Mouse (Mus musculus): Measurements from ENCODE around the gene Lrrtm4. TPM values are rescaled to one million over a fixed set of nuclear protein-coding genes. Genes with fewer than 3 reads are reported as not detected.
A peak's percentile ranks its signal among the peaks of the same experiment; 100 is the strongest.

Lrrtm4 gene
- polyA plus RNA-seq, 1 experiment from 2014 or later: 0.33 TPM

GRCm38 (mm10) chr6:80839784-80840183 is 821.1 kb downstream of the Lrrtm4 start:
- no peak overlapping the region for H3K9ac ChIP-seq
- TF ChIP-seq CTCF (IDR thresholded peaks at IDR 0.05; ENCODE audit: low read depth): no peak
- DNase-seq: peak; percentile 54
- H3K9me3 ChIP-seq (ENCODE audit: low read depth, low read length): no peaks in the 10 kb centered on the region
- no peaks in the 10 kb centered on the region for H3K4me1 ChIP-seq (ENCODE audit: insufficient read depth)
- peak; percentile 70; the same call in 1 of the 2 replicates for ATAC-seq (ENCODE audit: insufficient read depth)
- no peaks in the 10 kb centered on the region for H3K27me3 ChIP-seq (ENCODE audit: insufficient read depth, low read length)
- H3K27ac ChIP-seq (ENCODE audit: low read depth): no peak overlapping the region
- no peaks in the 10 kb centered on the region for H3K36me3 ChIP-seq (ENCODE audit: insufficient read depth)
- WGBS: 54% methylated on average over 2 of the region's 2 CpGs
- H3K4me3 ChIP-seq (ENCODE audit: low read depth, low read length): no peak overlapping the region
- H3K4me2 ChIP-seq: no peak overlapping the region

- Histone ChIP-seq H3K9ac (no peak overlapping the region), H3K4me2 (no peak overlapping the region), H3K9me3 (ENCODE audit: low read depth, low read length) (no peaks in the 10 kb centered on the region), H3K4me1 (ENCODE audit: insufficient read depth) (no peaks in the 10 kb centered on the region), H3K4me3 (ENCODE audit: low read depth, low read length) (no peak overlapping the region), H3K36me3 (ENCODE audit: insufficient read depth) (no peaks in the 10 kb centered on the region), H3K27me3 (ENCODE audit: insufficient read depth, low read length) (no peaks in the 10 kb centered on the region), H3K27ac (ENCODE audit: low read depth) (no peak overlapping the region)
- 71% methylated on average over 6 of the region's 6 CpGs for WGBS
- ATAC-seq (ENCODE audit: insufficient read depth) (no peak), DNase-seq (no peak)
- TF ChIP-seq CTCF (IDR thresholded peaks at IDR 0.05; ENCODE audit: low read depth): no peak
These were observed 826.6 kb downstream of the Lrrtm4 start for GRCm38 (mm10) chr6:80845294-80845693.

GRCm38 (mm10) chr6:80856910-80857543 is 838.4 kb downstream of the Lrrtm4 start:
- no peak for ATAC-seq (ENCODE audit: insufficient read depth)
- no peak overlapping the region for H3K9ac ChIP-seq
- no peaks in the 10 kb centered on the region for H3K27me3 ChIP-seq (ENCODE audit: insufficient read depth, low read length)
- no peak for TF ChIP-seq CTCF (IDR thresholded peaks at IDR 0.05; ENCODE audit: low read depth)
- no peak overlapping the region for H3K4me3 ChIP-seq (ENCODE audit: low read depth, low read length)
- H3K4me2 ChIP-seq: no peak overlapping the region
- H3K9me3 ChIP-seq (ENCODE audit: low read depth, low read length): no peaks in the 10 kb centered on the region
- no peaks in the 10 kb centered on the region for H3K4me1 ChIP-seq (ENCODE audit: insufficient read depth)
- no peaks in the 10 kb centered on the region for H3K36me3 ChIP-seq (ENCODE audit: insufficient read depth)
- no peak overlapping the region for H3K27ac ChIP-seq (ENCODE audit: low read depth)
- WGBS: 75% methylated on average over 13 of the region's 13 CpGs
- DNase-seq: no peak

Other genes starting within 250 kb of the Lrrtm4 start
- not detected in 2 replicates for gene Gm20594, start 201.0 kb upstream of the Lrrtm4 start, polyA plus RNA-seq (2014; fragmentation: Nextera tagmentation; extraction: Ambion mirVana)

Data from lung, embryonic 14.5 days (tissue).